ENCODE assay signal across 8 mouse cellular contexts in the genomic region with DNA sequence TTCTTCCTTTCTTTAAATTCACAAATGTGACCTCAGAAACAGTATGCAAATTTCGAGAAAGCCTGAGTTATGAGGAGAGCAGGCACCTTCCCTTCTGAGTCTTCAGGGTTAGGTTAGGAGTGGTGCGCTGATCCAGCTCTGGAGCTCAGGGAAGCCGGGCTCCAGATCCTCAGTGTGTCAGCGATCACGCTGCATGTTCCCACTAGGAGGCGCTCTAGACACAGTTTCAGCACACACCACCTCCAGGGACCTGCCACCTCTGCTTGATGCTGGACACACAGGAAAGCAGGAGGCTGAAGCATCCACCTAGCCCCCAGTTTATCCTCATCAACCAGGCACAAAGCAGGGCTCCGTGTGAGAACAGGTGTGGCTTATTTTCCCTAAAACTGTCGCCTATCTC.
DNase-seq lines count a peak whose midpoint lies in the region; ATAC-seq and TF ChIP-seq lines count a peak whose summit lies in the region.

No protein-coding gene starts in this region.

- DNase-seq in ZHBTc4 (ENCODE audit: low read depth, low spot score), result peak; percentile 78
- peak; percentile 42 for DNase-seq in cerebellum, adult 11 months
- peak; percentile 86 for DNase-seq in forebrain, postnatal 0 days
- DNase-seq in hindlimb bud, embryonic 11.5 days (ENCODE audit: extremely low spot score, low read depth, low spot score), result peak; percentile 68
- DNase-seq in left cerebral cortex, adult 8-10 months (ENCODE audit: low spot score in 2 of 2), result peak; percentile 26 to 58
- peak; percentile 80 for DNase-seq in midbrain, embryonic 10.5 days (ENCODE audit: low spot score)

- peak; percentile 88 for TF ChIP-seq CTCF in forebrain, postnatal 0 days (IDR thresholded peaks at IDR 0.05; ENCODE audit: low read depth)
- TF ChIP-seq CTCF in small intestine, adult 2 months (IDR thresholded peaks at IDR 0.05; ENCODE audit: extremely low read depth, insufficient read length, insufficient replicate concordance, low read depth, low read length), result peak; percentile 55

- no peaks in the 10 kb centered on the region for H3K9me3 ChIP-seq in forebrain, postnatal 0 days (ENCODE audit: low read length)
- no peaks in the 10 kb centered on the region for H3K9me3 ChIP-seq in midbrain, embryonic 10.5 days (replicated peaks)

- H3K4me2 ChIP-seq in forebrain, postnatal 0 days (ENCODE audit: low read depth), result no peak overlapping the region

- no peak for TF ChIP-seq POLR2A in small intestine, adult 2 months (IDR thresholded peaks at IDR 0.05; ENCODE audit: low read depth, low read length)

- 4% methylated on average over 8 of the region's 8 CpGs for WGBS in forebrain, postnatal 0 days
- 14% methylated on average over 8 of the region's 8 CpGs for WGBS in midbrain, embryonic 10.5 days
- WGBS in small intestine, adult 2 months, result 6% methylated on average over 8 of the region's 8 CpGs

- no peaks in the 10 kb centered on the region for H3K36me3 ChIP-seq in forebrain, postnatal 0 days (ENCODE audit: insufficient read depth)
- H3K36me3 ChIP-seq in midbrain, embryonic 10.5 days, result no peaks in the 10 kb centered on the region
- no peaks in the 10 kb centered on the region for H3K36me3 ChIP-seq in small intestine, adult 2 months (ENCODE audit: control insufficient read depth, insufficient read depth, low read length)

- H3K27me3 ChIP-seq in forebrain, postnatal 0 days (ENCODE audit: insufficient read depth, low read length), result no peaks in the 10 kb centered on the region
- H3K27me3 ChIP-seq in midbrain, embryonic 10.5 days (ENCODE audit: low read depth, poor library complexity, severe bottlenecking), result peaks cover 6% of the 10 kb centered on the region; the same call in 1 of the 2 replicates
- H3K27me3 ChIP-seq in small intestine, adult 2 months (ENCODE audit: control insufficient read depth, insufficient read depth, low read length), result no peaks in the 10 kb centered on the region

- H3K9ac ChIP-seq in forebrain, postnatal 0 days, result no peak overlapping the region

- peak; percentile 64; the same call in 1 of the 2 replicates for ATAC-seq in forebrain, postnatal 0 days
- no peak for ATAC-seq in erythroblast, adult 5-6 weeks (replicated peaks; ENCODE audit: low FRiP score, poor library complexity, severe bottlenecking)

- H3K4me3 ChIP-seq in forebrain, postnatal 0 days (ENCODE audit: low read depth, low read length), result no peak overlapping the region
- H3K4me3 ChIP-seq in midbrain, embryonic 10.5 days, result no peak overlapping the region
- no peak overlapping the region for H3K4me3 ChIP-seq in small intestine, adult 2 months (ENCODE audit: low read depth, low read length)

- no peak overlapping the region for H3K27ac ChIP-seq in forebrain, postnatal 0 days (ENCODE audit: low read depth, low read length)
- no peak overlapping the region for H3K27ac ChIP-seq in midbrain, embryonic 10.5 days (replicated peaks)
- no peak overlapping the region for H3K27ac ChIP-seq in small intestine, adult 2 months (ENCODE audit: insufficient read depth, low read depth, low read length)

- no peaks in the 10 kb centered on the region for H3K4me1 ChIP-seq in forebrain, postnatal 0 days (ENCODE audit: insufficient read depth)
- no peaks in the 10 kb centered on the region for H3K4me1 ChIP-seq in midbrain, embryonic 10.5 days
- H3K4me1 ChIP-seq in small intestine, adult 2 months (ENCODE audit: control insufficient read depth, insufficient read depth, insufficient read length, low read length), result no peaks in the 10 kb centered on the region
